Mouse (Mus musculus): ENCODE measurements around the gene Fosl1. TPM values are rescaled to one million over a fixed set of nuclear protein-coding genes. Genes with fewer than 3 reads are reported as not detected.
"Not testable (repeated sequence)": the region's sequence is repeated elsewhere in the genome, so short reads cannot be mapped to it uniquely, and the experiment has no call there.

Fosl1 gene
- polyA plus RNA-seq, 1 experiment from 2014 or later: not detected

DNA sequence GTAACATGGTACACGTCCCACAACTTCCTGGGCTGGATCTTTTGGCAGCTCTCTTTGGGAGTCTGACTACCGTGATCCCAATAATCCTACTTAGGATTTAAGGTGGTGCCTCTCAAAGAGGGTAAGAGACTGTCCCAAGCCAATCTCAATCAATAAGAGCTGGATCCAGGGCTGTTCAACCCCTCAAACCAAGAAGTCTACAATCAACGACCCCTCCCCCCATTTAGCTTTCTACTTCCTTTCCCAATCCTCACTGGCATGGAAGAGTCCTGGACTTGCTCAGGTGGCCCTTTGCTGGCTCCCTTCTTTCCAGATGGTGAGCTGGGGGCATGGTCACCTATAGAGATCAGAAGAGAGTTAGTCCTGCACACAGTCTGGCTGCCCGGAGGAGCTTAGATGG lies 39.4 kb downstream of the Fosl1 start:
- Histone ChIP-seq H3K27ac (replicated peaks; ENCODE audit: low read depth, low read length) (0 out of 2 replicates have a peak overlapping the region, but pooled peaks have one; percentile 98), H3K4me2 (ENCODE audit: low read depth, low read length) (peak overlapping the region; percentile 73), H3K4me1 (ENCODE audit: control insufficient read depth, insufficient read depth, low read length) (peaks cover 12% of the 10 kb centered on the region), H3K9me3 (ENCODE audit: control insufficient read depth, low read length) (no peaks in the 10 kb centered on the region), H3K4me3 (ENCODE audit: low read depth, low read length) (peak overlapping the region; percentile 55; the same call in 1 of the 2 replicates), H3K9ac (ENCODE audit: low read depth, low read length) (peak overlapping the region; percentile 19; the same call in 1 of the 2 replicates), H3K36me3 (ENCODE audit: control insufficient read depth, insufficient read depth, low read length) (peaks cover 47% of the 10 kb centered on the region), H3K27me3 (replicated peaks; ENCODE audit: control insufficient read depth, insufficient read depth, low read length) (no peaks in the 10 kb centered on the region)
- ATAC-seq (ENCODE audit: low read depth) (no peak), DNase-seq (ENCODE audit: low spot score) (no peak)
- WGBS: 83% methylated on average over 4 of the region's 4 CpGs

- Histone ChIP-seq H3K27me3 (replicated peaks; ENCODE audit: control insufficient read depth, insufficient read depth, low read length) (no peaks in the 10 kb centered on the region), H3K36me3 (ENCODE audit: control insufficient read depth, insufficient read depth, low read length) (peaks cover 44% of the 10 kb centered on the region), H3K9me3 (ENCODE audit: control insufficient read depth, low read length) (no peaks in the 10 kb centered on the region), H3K9ac (ENCODE audit: low read depth, low read length) (peak within 1 kb of the TSS; percentile 68), H3K27ac (replicated peaks; ENCODE audit: low read depth, low read length) (peak within 1 kb of the TSS; percentile 98), H3K4me3 (ENCODE audit: low read depth, low read length) (peak within 1 kb of the TSS; percentile 55), H3K4me1 (ENCODE audit: control insufficient read depth, insufficient read depth, low read length) (peaks cover 12% of the 10 kb centered on the region), H3K4me2 (ENCODE audit: low read depth, low read length) (peak within 1 kb of the TSS; percentile 73)
- DNase-seq (ENCODE audit: low spot score) (peak; percentile 98), ATAC-seq (ENCODE audit: low read depth) (peak; percentile 65)
- WGBS: under 1% methylated on average over 36 of the region's 39 CpGs
Measured at GRCm38 (mm10) chr19:5487768-5488550, 40.6 kb downstream of the Fosl1 start, which contains the start of gene Mus81. Gene Mus81, minus strand, starts transcription at chr19:5488402.

DNA sequence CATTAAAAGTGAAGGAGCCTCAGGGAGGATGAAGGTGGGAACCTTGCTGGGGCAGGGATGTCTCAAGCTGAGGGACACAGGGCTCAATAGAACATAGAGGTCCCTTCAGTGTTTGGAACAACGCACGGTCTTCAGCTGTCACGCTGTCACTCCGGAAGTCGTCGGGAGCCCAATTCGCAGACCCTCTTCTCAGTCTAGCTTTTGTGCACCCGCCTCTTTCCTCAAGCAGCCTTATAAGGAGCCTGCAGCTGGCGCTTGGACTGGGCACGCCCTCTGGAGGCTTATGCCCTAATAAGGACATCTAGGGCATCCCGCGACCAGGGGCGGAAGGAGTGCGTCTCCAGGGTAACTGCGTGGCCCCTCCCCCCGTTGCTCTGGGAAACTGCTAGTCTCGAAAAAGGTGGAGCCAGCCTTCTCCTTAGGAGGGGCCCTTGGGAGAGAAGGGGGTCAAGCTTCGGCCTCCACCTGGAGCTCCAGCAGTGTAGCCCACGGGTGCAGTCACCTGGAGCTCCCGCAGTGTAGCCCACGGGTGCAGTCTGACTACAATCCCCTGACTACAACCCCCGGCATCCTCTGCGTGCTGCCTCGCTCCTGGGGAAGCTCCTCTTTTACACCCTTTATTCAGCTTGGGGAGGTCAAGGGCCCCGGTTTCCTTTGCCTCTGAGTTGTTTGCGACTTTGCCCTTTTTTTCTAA lies 41.7 kb downstream of the Fosl1 start:
- DNase-seq (ENCODE audit: low spot score): peak; percentile 99
- H3K4me1 ChIP-seq (ENCODE audit: control insufficient read depth, insufficient read depth, low read length): peaks cover 12% of the 10 kb centered on the region
- H3K27ac ChIP-seq (replicated peaks; ENCODE audit: low read depth, low read length): peak overlapping the region; percentile 98
- 0% methylated on average over 24 of the region's 26 CpGs for WGBS
- peak overlapping the region; percentile 73 for H3K4me2 ChIP-seq (ENCODE audit: low read depth, low read length)
- peak; percentile 83 for ATAC-seq (ENCODE audit: low read depth)
- H3K9ac ChIP-seq (ENCODE audit: low read depth, low read length): peak overlapping the region; percentile 68
- no peaks in the 10 kb centered on the region for H3K9me3 ChIP-seq (ENCODE audit: control insufficient read depth, low read length)
- peak overlapping the region; percentile 55 for H3K4me3 ChIP-seq (ENCODE audit: low read depth, low read length)
- H3K27me3 ChIP-seq (replicated peaks; ENCODE audit: control insufficient read depth, insufficient read depth, low read length): no peaks in the 10 kb centered on the region
- H3K36me3 ChIP-seq (ENCODE audit: control insufficient read depth, insufficient read depth, low read length): peaks cover 44% of the 10 kb centered on the region

DNA sequence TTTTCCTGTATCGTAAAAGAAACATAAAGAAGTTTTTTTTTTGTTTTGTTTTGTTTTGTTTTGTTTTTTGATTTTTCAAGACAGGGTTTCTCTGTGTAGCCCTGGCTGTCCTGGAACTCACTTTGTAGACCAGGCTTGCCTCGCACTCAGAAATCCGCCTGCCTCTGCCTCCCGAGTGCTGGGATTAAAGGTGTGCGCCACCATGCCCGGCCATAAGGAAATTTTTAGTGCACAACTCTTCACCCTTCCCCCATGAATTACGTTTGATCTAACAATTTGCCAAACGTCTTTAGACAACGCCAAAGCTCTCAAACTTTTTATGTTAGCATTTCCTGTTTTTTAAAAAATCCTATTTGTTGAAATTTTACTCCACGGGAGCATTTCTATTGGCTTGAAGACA lies 42.4 kb downstream of the Fosl1 start:
- H3K27me3 ChIP-seq (replicated peaks; ENCODE audit: control insufficient read depth, insufficient read depth, low read length); DNase-seq (ENCODE audit: low spot score); ATAC-seq (ENCODE audit: low read depth); H3K9me3 ChIP-seq (ENCODE audit: control insufficient read depth, low read length): not testable (repeated sequence)
- Histone ChIP-seq H3K36me3 (ENCODE audit: control insufficient read depth, insufficient read depth, low read length) (peaks cover 45% of the 10 kb centered on the region), H3K4me2 (ENCODE audit: low read depth, low read length) (peak overlapping the region; percentile 73), H3K4me1 (ENCODE audit: control insufficient read depth, insufficient read depth, low read length) (peaks cover 12% of the 10 kb centered on the region), H3K9ac (ENCODE audit: low read depth, low read length) (0 out of 2 replicates have a peak overlapping the region, but pooled peaks have one; percentile 96), H3K27ac (replicated peaks; ENCODE audit: low read depth, low read length) (peak overlapping the region; percentile 98), H3K4me3 (ENCODE audit: low read depth, low read length) (peak overlapping the region; percentile 93)
- WGBS: 47% methylated on average over 10 of the region's 10 CpGs

- Histone ChIP-seq H3K36me3 (ENCODE audit: control insufficient read depth, insufficient read depth, low read length) (peaks cover 43% of the 10 kb centered on the region), H3K9me3 (ENCODE audit: control insufficient read depth, low read length) (no peaks in the 10 kb centered on the region), H3K4me3 (ENCODE audit: low read depth, low read length) (peak within 1 kb of the TSS; percentile 93), H3K9ac (ENCODE audit: low read depth, low read length) (peak within 1 kb of the TSS; percentile 96), H3K27me3 (replicated peaks; ENCODE audit: control insufficient read depth, insufficient read depth, low read length) (no peaks in the 10 kb centered on the region), H3K4me1 (ENCODE audit: control insufficient read depth, insufficient read depth, low read length) (peaks cover 12% of the 10 kb centered on the region), H3K4me2 (ENCODE audit: low read depth, low read length) (peak within 1 kb of the TSS; percentile 73), H3K27ac (replicated peaks; ENCODE audit: low read depth, low read length) (peak within 1 kb of the TSS; percentile 98)
- ATAC-seq (ENCODE audit: low read depth): peak; percentile 69
- peak; percentile 98 for DNase-seq (ENCODE audit: low spot score)
- under 1% methylated on average over 44 of the region's 62 CpGs for WGBS
Measured at GRCm38 (mm10) chr19:5490313-5490897, 43.1 kb downstream of the Fosl1 start, which contains the start of gene Cfl1. Gene Cfl1, plus strand, starts transcription at chr19:5490455.

DNA sequence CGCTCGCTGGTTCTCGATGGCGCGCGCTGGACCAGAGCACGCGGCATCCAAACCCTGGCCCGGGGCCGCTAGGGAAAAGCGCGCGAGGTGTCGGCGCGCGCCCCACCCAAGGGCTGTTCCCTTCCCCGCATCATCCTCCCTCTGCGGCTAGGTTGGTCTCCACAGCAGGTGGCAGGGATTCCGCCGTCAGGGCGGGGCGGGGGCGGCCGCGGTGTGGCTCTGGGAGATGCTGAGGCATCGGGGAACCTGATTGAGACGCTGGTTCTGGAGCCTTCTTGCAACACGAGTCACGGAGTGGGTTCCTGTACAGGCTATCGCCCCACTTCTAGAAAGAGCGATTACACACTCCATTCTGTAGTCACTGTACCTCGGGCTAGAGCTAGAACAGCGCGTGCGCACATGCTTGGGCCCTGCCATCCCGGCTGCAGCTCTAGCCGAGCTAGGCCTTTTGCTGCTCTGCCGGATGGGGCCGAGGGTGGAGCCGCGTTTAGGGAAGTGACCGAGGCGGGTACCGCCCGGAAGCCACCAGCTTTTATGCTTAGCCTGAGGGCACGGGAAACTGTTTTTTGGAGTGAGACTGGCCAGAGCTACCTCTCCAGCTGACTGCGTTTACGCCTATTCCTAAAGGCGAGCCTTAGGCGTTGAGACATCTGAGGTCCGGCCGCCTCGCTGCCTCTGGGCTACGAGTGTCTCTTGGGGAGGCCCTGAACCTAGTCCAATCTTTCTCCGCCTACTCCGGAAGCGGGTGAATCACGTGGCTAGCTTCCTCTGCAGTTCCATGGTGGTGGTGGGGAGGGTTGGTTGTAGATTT lies 43.8 kb downstream of the Fosl1 start:
- peak overlapping the region; percentile 73 for H3K4me2 ChIP-seq (ENCODE audit: low read depth, low read length)
- peaks cover 43% of the 10 kb centered on the region for H3K36me3 ChIP-seq (ENCODE audit: control insufficient read depth, insufficient read depth, low read length)

GRCm38 (mm10) chr19:5492641-5493040 lies 45.3 kb downstream of the Fosl1 start:
- Histone ChIP-seq H3K27me3 (replicated peaks; ENCODE audit: control insufficient read depth, insufficient read depth, low read length) (no peaks in the 10 kb centered on the region), H3K9me3 (ENCODE audit: control insufficient read depth, low read length) (no peaks in the 10 kb centered on the region), H3K9ac (ENCODE audit: low read depth, low read length) (no peak overlapping the region), H3K4me2 (ENCODE audit: low read depth, low read length) (no peak overlapping the region), H3K4me1 (ENCODE audit: control insufficient read depth, insufficient read depth, low read length) (peaks cover 3% of the 10 kb centered on the region; the same call in 1 of the 2 replicates), H3K4me3 (ENCODE audit: low read depth, low read length) (no peak overlapping the region), H3K27ac (replicated peaks; ENCODE audit: low read depth, low read length) (no peak overlapping the region), H3K36me3 (ENCODE audit: control insufficient read depth, insufficient read depth, low read length) (peaks cover 54% of the 10 kb centered on the region)
- DNase-seq (ENCODE audit: low spot score): no peak
- WGBS: 81% methylated on average over 4 of the region's 4 CpGs
- no peak for ATAC-seq (ENCODE audit: low read depth)

More for the DNA sequence above, 43.8 kb downstream of the Fosl1 start:
- WGBS: under 1% methylated on average over 42 of the region's 59 CpGs
- Histone ChIP-seq H3K9me3 (ENCODE audit: control insufficient read depth, low read length) (no peaks in the 10 kb centered on the region), H3K27ac (replicated peaks; ENCODE audit: low read depth, low read length) (peak overlapping the region; percentile 98), H3K9ac (ENCODE audit: low read depth, low read length) (peak overlapping the region; percentile 96), H3K4me1 (ENCODE audit: control insufficient read depth, insufficient read depth, low read length) (peaks cover 12% of the 10 kb centered on the region), H3K4me3 (ENCODE audit: low read depth, low read length) (peak overlapping the region; percentile 93), H3K27me3 (replicated peaks; ENCODE audit: control insufficient read depth, insufficient read depth, low read length) (no peaks in the 10 kb centered on the region)
- ATAC-seq (ENCODE audit: low read depth) (peak; percentile 6; the same call in 1 of the 2 replicates), DNase-seq (ENCODE audit: low spot score) (peak; percentile 88)
